Mouse (Mus musculus) heart, postnatal 0 days (tissue): Measurements from ENCODE around the gene Il25. TPM values are rescaled to one million over a fixed set of nuclear protein-coding genes. Genes with fewer than 3 reads are reported as not detected.

Experiments used
- ATAC-seq: fragments of 200-750 bp; cut with Nextera tagmentation; 2 replicates; pipeline ENCODE4 v1.8.0; 2017; ENCODE audit warnings: low read depth, moderate number of reproducible peaks, moderate library complexity; ENCODE audit not compliant: insufficient read depth
- DNase-seq: peaks from one replicate; pipeline ENCODE4 v3.0.0-alpha.2; 2016; ENCODE audit warnings: low spot score
- H3K27ac ChIP-seq: fragments of 300-500 bp; sonication (generic); 2 replicates; pipeline ENCODE4 v1.5.1; 2014; ENCODE audit warnings: low read depth, mild to moderate bottlenecking
- H3K27me3 ChIP-seq: fragments of 300-500 bp; sonication (generic); 2 replicates; pipeline ENCODE4 v1.6.1; 2014; ENCODE audit warnings: low read length, mixed read lengths; ENCODE audit not compliant: control insufficient read depth, insufficient read depth
- H3K36me3 ChIP-seq: fragments of 300-500 bp; sonication (generic); replicated peaks from 2 replicates; pipeline ENCODE4 v1.6.1; 2014; ENCODE audit warnings: low read length, mixed read lengths; ENCODE audit not compliant: control insufficient read depth, insufficient read depth
- H3K4me1 ChIP-seq: fragments of 300-500 bp; sonication (generic); 2 replicates; pipeline ENCODE4 v1.6.1; 2014; ENCODE audit warnings: antibody characterized with exemption; ENCODE audit not compliant: control insufficient read depth, insufficient read depth
- H3K4me2 ChIP-seq: fragments of 300-500 bp; sonication (generic); 2 replicates; pipeline ENCODE4 v1.6.1; 2014; ENCODE audit warnings: low read depth, mild to moderate bottlenecking, low read length, moderate library complexity
- H3K4me3 ChIP-seq: fragments of 300-500 bp; sonication (generic); 2 replicates; pipeline ENCODE4 v1.5.1; 2014; ENCODE audit warnings: low read depth, low read length
- H3K9ac ChIP-seq: fragments of 300-500 bp; sonication (generic); replicated peaks from 2 replicates; pipeline ENCODE4 v1.6.1; 2014; ENCODE audit warnings: low read depth, low read length, mixed read lengths
- H3K9me3 ChIP-seq: fragments of 300-500 bp; sonication (generic); replicated peaks from 2 replicates; pipeline ENCODE4 v1.6.1; 2016; ENCODE audit warnings: low read length; ENCODE audit not compliant: control insufficient read depth
- CTCF ChIP-seq: IDR thresholded peaks from 2 replicates; pipeline ENCODE4 v1.5.1; 2016; ENCODE audit warnings: antibody characterized with exemption, control low read depth, low read depth
- EP300 ChIP-seq: IDR thresholded peaks from 2 replicates; pipeline ENCODE4 v1.6.1; 2016; ENCODE audit warnings: antibody characterized with exemption, low read depth
- WGBS: fragments of 180-500 bp; shearing (Covaris S2); extraction: QIAGEN DNeasy Blood & Tissue Kit; methylation state at CpG from one replicate; pipeline ENCODE4 v1.1.7; 2014; 5-methylcytosine and 5-hydroxymethylcytosine counted together
- polyA plus RNA-seq: library from polyadenylated mRNA; unstranded; fragments of >200 nt; fragmentation: Nextera tagmentation; extraction: Ambion mirVana; gene quantifications from 2 replicates; pipeline ENCODE4 v1.2.1, GENCODE M21; 2015
- total RNA-seq: library from RNA; depleted of rRNA; stranded (reverse); fragments of >200 nt; gene quantifications from 2 replicates; pipeline ENCODE4 v1.2.3, GENCODE M21; 2014; ENCODE audit warnings: low replicate concordance

Il25 gene
- total and polyA plus RNA-seq, 2 experiments from 2014 or later: 0.11 TPM; not detected in 1

- TF ChIP-seq CTCF: peak; percentile 81
- no peak for TF ChIP-seq EP300
- peak; percentile 15 for ATAC-seq
- H3K27ac ChIP-seq: peak overlapping the region; percentile 72
Measured at GRCm38 (mm10) chr14:54939434-54940175, 7.1 kb downstream of the Il25 start.

GRCm38 (mm10) chr14:54940176-54940530 is 7.7 kb downstream of the Il25 start:
- DNase-seq (no peak), ATAC-seq (0 out of 2 replicates have a peak, but pooled peaks have one; percentile 0)
- Histone ChIP-seq H3K4me1 (no peaks in the 10 kb centered on the region), H3K27ac (peak overlapping the region; percentile 72), H3K36me3 (peaks cover 49% of the 10 kb centered on the region), H3K4me3 (no peak overlapping the region), H3K27me3 (no peaks in the 10 kb centered on the region), H3K4me2 (no peak overlapping the region), H3K9ac (no peak overlapping the region), H3K9me3 (no peaks in the 10 kb centered on the region)
- TF ChIP-seq CTCF (no peak), EP300 (no peak)
- 42% methylated on average over 3 of the region's 3 CpGs for WGBS

More at GRCm38 (mm10) chr14:54939434-54940175, 7.1 kb downstream of the Il25 start:
- H3K4me3 ChIP-seq: no peak overlapping the region
- no peaks in the 10 kb centered on the region for H3K4me1 ChIP-seq
- no peaks in the 10 kb centered on the region for H3K27me3 ChIP-seq
- no peak overlapping the region for H3K9ac ChIP-seq
- no peak overlapping the region for H3K4me2 ChIP-seq
- H3K36me3 ChIP-seq: peaks cover 43% of the 10 kb centered on the region
- WGBS: 35% methylated on average over 12 of the region's 12 CpGs
- no peak for DNase-seq
- H3K9me3 ChIP-seq: no peaks in the 10 kb centered on the region

GRCm38 (mm10) chr14:54941024-54941978 is 8.8 kb downstream of the Il25 start:
- peak overlapping the region; percentile 72 for H3K27ac ChIP-seq
- ATAC-seq (no peak), DNase-seq (peak; percentile 17)
- no peak overlapping the region for H3K9ac ChIP-seq
- peaks cover 60% of the 10 kb centered on the region for H3K36me3 ChIP-seq
- no peaks in the 10 kb centered on the region for H3K9me3 ChIP-seq
- no peaks in the 10 kb centered on the region for H3K27me3 ChIP-seq
- H3K4me2 ChIP-seq: no peak overlapping the region
- 50% methylated on average over 13 of the region's 13 CpGs for WGBS
- TF ChIP-seq CTCF (no peak), EP300 (no peak)
- H3K4me3 ChIP-seq: no peak overlapping the region
- no peaks in the 10 kb centered on the region for H3K4me1 ChIP-seq

GRCm38 (mm10) chr14:54942479-54942878 is 10.0 kb downstream of the Il25 start:
- Histone ChIP-seq H3K27me3 (no peaks in the 10 kb centered on the region), H3K4me3 (no peak overlapping the region), H3K4me2 (no peak overlapping the region), H3K4me1 (no peaks in the 10 kb centered on the region), H3K9me3 (no peaks in the 10 kb centered on the region), H3K36me3 (peaks cover 72% of the 10 kb centered on the region), H3K27ac (peak overlapping the region; percentile 22; the same call in 1 of the 2 replicates), H3K9ac (no peak overlapping the region)
- DNase-seq (peak; percentile 5), ATAC-seq (no peak)
- TF ChIP-seq CTCF: no peak
- TF ChIP-seq EP300: no peak
- 66% methylated on average over 8 of the region's 8 CpGs for WGBS

GRCm38 (mm10) chr14:54943971-54944370 is 11.5 kb downstream of the Il25 start:
- no peaks in the 10 kb centered on the region for H3K9me3 ChIP-seq
- 96% methylated on average over 7 of the region's 7 CpGs for WGBS
- ATAC-seq: no peak
- H3K4me2 ChIP-seq: no peak overlapping the region
- H3K27ac ChIP-seq: peak overlapping the region; percentile 22
- no peak overlapping the region for H3K9ac ChIP-seq
- no peak overlapping the region for H3K4me3 ChIP-seq
- H3K4me1 ChIP-seq: no peaks in the 10 kb centered on the region
- no peaks in the 10 kb centered on the region for H3K27me3 ChIP-seq
- peaks cover 87% of the 10 kb centered on the region for H3K36me3 ChIP-seq
- TF ChIP-seq CTCF (no peak), EP300 (no peak)
- DNase-seq: peak; percentile 5
